Comparison of ENCODE assay signal across 8 mouse cellular contexts in the genomic region with DNA sequence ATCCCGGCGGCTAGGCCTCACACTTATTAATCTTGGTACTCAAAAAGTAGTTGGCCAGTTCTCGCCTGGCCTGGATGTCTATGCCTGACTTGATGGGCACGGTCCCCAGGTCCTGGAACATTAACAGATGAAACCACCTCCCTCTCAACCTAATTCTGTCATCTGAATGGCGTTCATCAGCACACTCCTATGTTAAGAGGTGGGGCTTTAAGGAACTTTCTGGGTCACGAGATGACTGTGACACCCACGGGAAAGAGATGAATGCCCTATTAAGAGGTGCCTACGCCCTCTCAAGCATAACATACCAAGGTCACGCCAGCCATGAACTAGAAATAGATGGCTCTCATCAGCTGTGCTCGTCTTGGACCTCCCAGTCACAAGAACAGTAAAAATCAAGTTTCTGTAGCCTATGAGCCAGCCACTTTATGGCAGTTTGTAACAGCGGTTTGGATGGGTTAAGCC. TPM values are rescaled to one million over a fixed set of nuclear protein-coding genes. Genes with fewer than 3 reads are reported as not detected.
A peak's percentile ranks its signal among the peaks of the same experiment; 100 is the strongest.
DNase-seq lines count a peak whose midpoint lies in the region; TF ChIP-seq lines count a peak whose summit lies in the region.

No protein-coding gene starts in this region.

- peak overlapping the region; percentile 85 for H3K9ac ChIP-seq in heart, adult 2 months (ENCODE audit: low read depth, low read length)

- TF ChIP-seq CTCF in heart, adult 2 months (IDR thresholded peaks at IDR 0.05) = no peak
- no peak for TF ChIP-seq CTCF in E14TG2a.4 (conservative IDR thresholded peaks at IDR 0.05; ENCODE audit: low read length)

- TF ChIP-seq POLR2A in heart, adult 2 months (IDR thresholded peaks at IDR 0.05; ENCODE audit: insufficient read depth, low read depth, low read length) = no peak
- no peak for TF ChIP-seq POLR2A in myocyte (IDR thresholded peaks at IDR 0.05; ENCODE audit: insufficient read length, low read depth)

- peaks cover 1% of the 10 kb centered on the region; the same call in 1 of the 2 replicates for H3K79me2 ChIP-seq in heart, adult 2 months (replicated peaks; ENCODE audit: control insufficient read depth, insufficient read depth, low read length)
- peaks cover 42% of the 10 kb centered on the region for H3K79me2 ChIP-seq in myocyte (ENCODE audit: control insufficient read depth, insufficient read depth)

- H3K27me3 ChIP-seq in heart, adult 2 months (ENCODE audit: control insufficient read depth, insufficient read depth, low read length) = no peaks in the 10 kb centered on the region
- H3K27me3 ChIP-seq in E14TG2a.4 (ENCODE audit: insufficient read depth, low read length) (no peaks in the 10 kb centered on the region), myocyte (ENCODE audit: control insufficient read depth, insufficient read depth, insufficient read length) (no peaks in the 10 kb centered on the region)
- no peaks in the 10 kb centered on the region for H3K27me3 ChIP-seq in erythroblast, embryonic 14.5 days (ENCODE audit: control insufficient read depth)

- no peak for TF ChIP-seq EP300 in heart, adult 2 months (IDR thresholded peaks at IDR 0.05; ENCODE audit: insufficient read depth, low read depth, low read length)

- peaks cover 7% of the 10 kb centered on the region; the same call in 1 of the 2 replicates for H3K36me3 ChIP-seq in heart, adult 2 months (ENCODE audit: control insufficient read depth, insufficient read depth, low read length)
- peaks cover 48% of the 10 kb centered on the region for H3K36me3 ChIP-seq in E14TG2a.4 (ENCODE audit: insufficient read depth, low read length)
- H3K36me3 ChIP-seq in erythroblast, embryonic 14.5 days (ENCODE audit: control insufficient read depth) = peaks cover 33% of the 10 kb centered on the region
- peaks cover 35% of the 10 kb centered on the region for H3K36me3 ChIP-seq in myocyte (ENCODE audit: control insufficient read depth, insufficient read depth)

- H3K4me1 ChIP-seq in heart, adult 2 months (ENCODE audit: control insufficient read depth, insufficient read depth, low read length) = peaks cover 6% of the 10 kb centered on the region
- H3K4me1 ChIP-seq in E14TG2a.4 (replicated peaks; ENCODE audit: low read depth, low read length) = peaks cover 31% of the 10 kb centered on the region
- H3K4me1 ChIP-seq in erythroblast, embryonic 14.5 days (ENCODE audit: control insufficient read depth) = peaks cover 41% of the 10 kb centered on the region

- peak overlapping the region; percentile 62 for H3ac ChIP-seq in myocyte (ENCODE audit: control insufficient read depth, insufficient read length)

- H3K9me3 ChIP-seq in E14TG2a.4 (ENCODE audit: low read length) = no peaks in the 10 kb centered on the region
- H3K9me3 ChIP-seq in erythroblast, embryonic 14.5 days (ENCODE audit: control insufficient read depth, low read length) = no peaks in the 10 kb centered on the region

- 8% methylated on average over 11 of the region's 11 CpGs for WGBS in heart, adult 2 months
- whole genome bisulfite sequencing in large intestine, adult 2 months = 3% methylated on average over 11 of the region's 11 CpGs

- H3K27ac ChIP-seq in heart, adult 2 months = peak overlapping the region; percentile 96

- H3K4me2 ChIP-seq in myocyte (ENCODE audit: low read depth) = peak overlapping the region; percentile 78

- no peak for DNase-seq in heart, adult 2 months
- no peak for DNase-seq in heart, adult 9 months (ENCODE audit: low spot score in 2 of 2)
- DNase-seq in large intestine, adult 2 months (ENCODE audit: low read depth, low spot score) = peak; percentile 68
- DNase-seq in thymus, adult 18-20 months = no peak
- DNase-seq in layer of hippocampus, postnatal 10 days (ENCODE audit: low spot score in 2 of 2) = no peak

- intact Hi-C loops in heart, adult 2 months (cut with DNase I) = loop anchor here (2.0 kb wide), 2 partner anchors 25 to 31 kb away; partner anchors contain the start of genes Eogt and Uba3

- H3K4me3 ChIP-seq in heart, adult 2 months = peak overlapping the region; percentile 88
- peak overlapping the region; percentile 96 for H3K4me3 ChIP-seq in E14TG2a.4 (replicated peaks; ENCODE audit: low read length)
- H3K4me3 ChIP-seq in erythroblast, embryonic 14.5 days (replicated peaks) = peak overlapping the region; percentile 99
- H3K4me3 ChIP-seq in myocyte = peak overlapping the region; percentile 79

TF ChIP-seq in myocyte, 11 proteins besides CTCF, POLR2A, EP300 and RAD21:
- peak; percentile 56 for TF ChIP-seq POLR2AphosphoS2 (IDR thresholded peaks at IDR 0.05; ENCODE audit: insufficient read length, low read depth)
- no peak for TF ChIP-seq CEBPB (IDR thresholded peaks at IDR 0.05; ENCODE audit: insufficient read depth, poor library complexity, severe bottlenecking)
- no peak for TF ChIP-seq MAX (IDR thresholded peaks at IDR 0.05; ENCODE audit: low read depth)
- peak; percentile 19 for TF ChIP-seq SRF (IDR thresholded peaks at IDR 0.05; ENCODE audit: control insufficient read depth, insufficient read length, low read depth)
- peak in 2 of 3 experiments; percentile 18 to 48 for TF ChIP-seq MYOD1 (IDR thresholded peaks at IDR 0.05; ENCODE audit: control insufficient read depth in 1 of 3, insufficient read length in 2 of 3, low read depth in 2 of 3)
- TF ChIP-seq MYOG (IDR thresholded peaks at IDR 0.05; ENCODE audit: control insufficient read depth in 1 of 3, insufficient read depth in 1 of 3, insufficient read length in 2 of 3, low read depth in 2 of 3) = peak in 2 of 3 experiments; percentile 25 to 52

RNA-seq across cellular contexts. Expression of gene Tmf1, which starts 0.5 kb away (rescaled TPM):
- total RNA-seq in heart, adult 2 months (2021) = 10 to 100 TPM; 35.7 to 43.6 TPM
- polyA plus RNA-seq in heart, adult 2 months (2012; rRNA removed) = 2.7 and 4.8 TPM in 2 replicates
- polyA plus RNA-seq in erythroblast, embryonic 14.5 days (2012) = 0.24 and 0.32 TPM in 2 replicates
- 2.2 and 3.8 TPM in 2 replicates for polyA plus RNA-seq in large intestine, adult 2 months (2012; rRNA removed)
- polyA plus RNA-seq in myocyte (2012; fragmentation: generic; extraction: Trizol) = 11.7 TPM
- 10 to 100 TPM; 52.0 to 56.3 TPM for total RNA-seq in layer of hippocampus, postnatal 10 days (2021)

RNA-seq across cellular contexts. Expression of gene Uba3, which starts 26.0 kb away (rescaled TPM):
- 10 to 100 TPM; 55.2 to 59.3 TPM for total RNA-seq in heart, adult 2 months (2021)
- polyA plus RNA-seq in heart, adult 2 months (2012; rRNA removed) = 20.0 and 46.9 TPM in 2 replicates
- 0.89 and 1.0 TPM in 2 replicates for polyA plus RNA-seq in erythroblast, embryonic 14.5 days (2012)
- 12.9 and 15.4 TPM in 2 replicates for polyA plus RNA-seq in large intestine, adult 2 months (2012; rRNA removed)
- 43.7 TPM for polyA plus RNA-seq in myocyte (2012; fragmentation: generic; extraction: Trizol)
- 10 to 100 TPM; 65.5 to 68.5 TPM for total RNA-seq in layer of hippocampus, postnatal 10 days (2021)

RNA-seq across cellular contexts. Expression of gene Eogt, which starts 30.4 kb away (rescaled TPM):
- total RNA-seq in heart, adult 2 months (2021) = 10 to 100 TPM; 12.5 to 16.1 TPM
- polyA plus RNA-seq in heart, adult 2 months (2012; rRNA removed) = 8.7 and 13.5 TPM in 2 replicates
- 0.03 TPM in 1 of 2 replicates, not detected in the other for polyA plus RNA-seq in erythroblast, embryonic 14.5 days (2012)
- polyA plus RNA-seq in large intestine, adult 2 months (2012; rRNA removed) = 6.0 and 7.1 TPM in 2 replicates
- 4.4 TPM for polyA plus RNA-seq in myocyte (2012; fragmentation: generic; extraction: Trizol)
- total RNA-seq in layer of hippocampus, postnatal 10 days (2021) = 10 to 100 TPM; 32.2 to 35.2 TPM

RNA-seq across cellular contexts. Expression of gene Arl6ip5, which starts 31.1 kb away (rescaled TPM):
- 100 to 1,000 TPM; 122 to 138 TPM for total RNA-seq in heart, adult 2 months (2021)
- polyA plus RNA-seq in heart, adult 2 months (2012; rRNA removed) = 97.8 and 147 TPM in 2 replicates
- 1.9 TPM in 2 replicates for polyA plus RNA-seq in erythroblast, embryonic 14.5 days (2012)
- 54.7 and 56.7 TPM in 2 replicates for polyA plus RNA-seq in large intestine, adult 2 months (2012; rRNA removed)
- 750 TPM for polyA plus RNA-seq in myocyte (2012; fragmentation: generic; extraction: Trizol)
- 100 to 1,000 TPM; 128 to 152 TPM for total RNA-seq in layer of hippocampus, postnatal 10 days (2021)
